Mouse (Mus musculus) G1E (cell line): ENCODE measurements at regions not wholly inside any gene's neighbourhood (a gene's known extent, or its start where the extent isn't known, plus 50 kb on each side); places are given as distances from the start of the nearest gene placed in this dataset.

Experiments
- ATAC-seq: 2 replicates; pipeline ENCODE4 v1.8.0; 2016; ENCODE audit warnings: mild to moderate bottlenecking; ENCODE audit not compliant: insufficient number of reproducible peaks, poor library complexity, low FRiP score, severe bottlenecking; ENCODE audit errors: extremely low read depth
- DNase-seq: peaks from one replicate; pipeline ENCODE4 v3.0.0; 2012; ENCODE audit warnings: low spot score
- H3K27me3 ChIP-seq: 2 replicates; pipeline ENCODE4 v1.6.1; 2012; ENCODE audit warnings: mild to moderate bottlenecking, low read length, inconsistent platforms; ENCODE audit not compliant: insufficient read depth
- H3K36me3 ChIP-seq: replicated peaks from 2 replicates; pipeline ENCODE3; 2012; ENCODE audit warnings: mild to moderate bottlenecking, inconsistent platforms
- H3K4me1 ChIP-seq: 2 replicates; pipeline ENCODE4 v1.6.1; 2012; ENCODE audit warnings: low read depth, low read length, inconsistent platforms, mixed read lengths; ENCODE audit not compliant: insufficient read depth
- H3K4me3 ChIP-seq: 2 replicates; pipeline ENCODE4 v1.5.1; 2012; ENCODE audit warnings: low read depth, mild to moderate bottlenecking, inconsistent platforms, low read length, moderate library complexity, mixed read lengths
- H3K9me3 ChIP-seq: replicated peaks from 2 replicates; pipeline ENCODE4 v1.6.1; 2012; ENCODE audit warnings: inconsistent platforms
- CTCF ChIP-seq: IDR thresholded peaks from 2 replicates; pipeline ENCODE4 v1.5.1; 2012; ENCODE audit warnings: low read depth, low read length, inconsistent platforms, mixed read lengths
- GATA1 ChIP-seq: IDR thresholded peaks from 2 replicates; pipeline ENCODE4 v1.6.1; 2012; ENCODE audit warnings: borderline replicate concordance, low read length, inconsistent platforms, mixed read lengths
- GATA2 ChIP-seq: IDR thresholded peaks from 2 replicates; pipeline ENCODE4 v1.6.1; 2012; ENCODE audit warnings: low read depth, low read length, inconsistent platforms, borderline replicate concordance
- POLR2AphosphoS5 ChIP-seq: IDR thresholded peaks from 2 replicates; pipeline ENCODE4 v1.6.1; 2012; ENCODE audit warnings: low read depth, low read length, inconsistent platforms; ENCODE audit not compliant: insufficient replicate concordance
- TAL1 ChIP-seq: conservative IDR thresholded peaks from 2 replicates; pipeline ENCODE4 v1.6.1; 2012; ENCODE audit warnings: low read depth, low read length, inconsistent platforms, mixed read lengths

DNA sequence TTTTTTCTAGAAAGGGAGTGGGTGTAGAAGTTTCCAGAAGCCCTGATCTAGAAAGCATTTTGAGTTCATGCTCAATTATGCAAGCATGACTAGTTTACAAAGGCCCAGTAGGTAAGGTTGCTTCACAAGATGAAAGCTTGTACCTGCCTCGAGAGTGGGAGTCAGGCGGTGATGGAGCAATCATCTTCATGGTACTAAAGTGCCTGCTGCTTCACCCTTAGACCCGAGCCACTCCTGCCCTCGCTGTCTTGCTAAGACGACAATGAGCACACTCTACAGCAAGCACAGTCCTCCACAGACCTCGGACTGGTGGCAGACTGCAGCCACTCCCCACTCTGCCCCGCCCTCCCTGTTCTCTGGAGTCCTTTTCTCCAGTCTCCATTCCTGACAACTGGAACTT, 308.3 kb downstream of the Etnk1 start:
- Histone ChIP-seq H3K4me1 (no peaks in the 10 kb centered on the region), H3K9me3 (peaks cover 39% of the 10 kb centered on the region), H3K4me3 (no peak overlapping the region), H3K27me3 (no peaks in the 10 kb centered on the region), H3K36me3 (no peaks in the 10 kb centered on the region)
- ATAC-seq (no peak), DNase-seq (no peak)
- no peak for TF ChIP-seq CTCF

DNA sequence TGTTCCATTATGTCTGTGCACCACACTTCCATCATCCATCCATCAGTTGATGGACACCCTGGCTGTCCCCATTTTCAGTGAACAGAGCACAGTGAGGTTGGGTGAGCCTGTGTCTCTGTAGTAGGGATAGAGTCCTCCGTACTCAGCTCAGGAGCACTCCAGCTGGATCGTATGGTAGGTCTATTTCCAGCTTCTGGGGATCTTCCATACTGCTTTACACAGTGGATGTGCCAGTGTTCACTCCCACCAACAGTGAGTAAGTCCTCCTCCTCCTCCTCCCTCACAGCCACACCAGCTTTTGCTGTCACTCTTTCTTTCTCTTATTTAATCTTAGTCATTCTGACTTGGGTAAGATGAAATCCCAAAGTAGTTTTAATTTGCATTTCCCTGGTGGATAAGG, 310.4 kb downstream of the Etnk1 start:
- Histone ChIP-seq H3K4me3 (no peak overlapping the region), H3K36me3 (no peaks in the 10 kb centered on the region), H3K27me3 (no peaks in the 10 kb centered on the region), H3K9me3 (peaks cover 51% of the 10 kb centered on the region), H3K4me1 (no peaks in the 10 kb centered on the region)
- DNase-seq, result no peak
- no peak for ATAC-seq
- TF ChIP-seq GATA1, result no peak
- TF ChIP-seq TAL1, result no peak
- no peak for TF ChIP-seq GATA2
- TF ChIP-seq POLR2AphosphoS5, result no peak
- TF ChIP-seq CTCF, result no peak

DNA sequence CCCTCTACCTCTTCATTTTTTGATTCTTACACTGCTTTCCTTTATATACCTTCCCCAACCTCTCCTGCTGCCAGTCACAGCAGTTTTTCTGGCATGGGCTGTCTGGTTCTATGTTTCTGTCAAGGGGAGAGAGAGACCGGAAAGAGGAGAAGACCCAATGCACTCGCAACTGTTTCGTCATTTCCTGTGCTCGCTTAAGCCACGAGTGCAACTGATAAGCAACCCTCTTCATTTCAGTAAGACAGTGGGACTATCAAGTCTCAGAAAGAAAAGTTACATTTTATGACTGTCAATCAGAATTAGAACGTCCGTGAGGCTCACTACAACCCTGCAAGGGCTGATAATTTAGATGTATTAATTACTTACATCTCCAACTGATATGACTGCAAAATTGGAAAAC, 312.2 kb downstream of the Etnk1 start:
- no peaks in the 10 kb centered on the region for H3K27me3 ChIP-seq
- TF ChIP-seq CTCF, result no peak
- H3K9me3 ChIP-seq, result peaks cover 54% of the 10 kb centered on the region
- H3K36me3 ChIP-seq, result no peaks in the 10 kb centered on the region
- DNase-seq (no peak), ATAC-seq (no peak)
- H3K4me3 ChIP-seq, result no peak overlapping the region
- H3K4me1 ChIP-seq, result no peaks in the 10 kb centered on the region

DNA sequence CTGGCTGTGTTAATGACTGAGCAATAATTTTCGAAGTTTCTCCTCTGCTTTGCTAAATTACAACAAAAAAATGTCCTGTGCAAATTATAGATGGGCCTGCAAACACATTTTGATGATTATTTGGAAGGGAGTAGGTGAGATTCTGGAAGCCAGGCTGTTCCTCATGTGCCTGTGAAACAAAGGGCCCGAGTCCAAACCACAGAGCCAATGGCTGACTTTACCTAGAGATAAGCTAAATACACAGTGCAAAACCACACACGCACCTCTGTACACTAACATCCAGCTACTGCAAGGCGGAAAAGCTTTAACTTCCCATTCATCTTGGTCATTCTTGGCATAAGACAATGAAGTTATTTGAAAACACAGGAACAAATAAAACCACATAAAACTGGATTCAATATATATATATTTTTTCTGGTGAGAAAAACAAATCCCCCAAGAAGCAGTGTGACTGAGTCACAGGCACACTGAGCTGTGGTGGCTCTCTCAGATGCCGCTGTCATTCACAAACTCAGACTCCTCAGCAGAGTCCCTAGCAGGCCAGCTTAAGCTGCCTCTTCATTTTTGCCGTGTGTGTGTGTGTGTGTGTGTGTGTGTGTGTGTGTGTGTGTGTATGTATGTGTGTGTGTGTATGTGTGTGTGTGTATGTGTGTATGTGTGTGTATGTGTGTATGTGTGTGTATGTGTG, 312.8 kb downstream of the Etnk1 start:
- Histone ChIP-seq H3K27me3 (no peaks in the 10 kb centered on the region), H3K9me3 (peaks cover 53% of the 10 kb centered on the region), H3K4me1 (no peaks in the 10 kb centered on the region), H3K36me3 (no peaks in the 10 kb centered on the region), H3K4me3 (no peak overlapping the region)
- DNase-seq (no peak), ATAC-seq (no peak)
- TF ChIP-seq TAL1 (no peak), GATA2 (no peak), POLR2AphosphoS5 (no peak), CTCF (no peak), GATA1 (no peak)

DNA sequence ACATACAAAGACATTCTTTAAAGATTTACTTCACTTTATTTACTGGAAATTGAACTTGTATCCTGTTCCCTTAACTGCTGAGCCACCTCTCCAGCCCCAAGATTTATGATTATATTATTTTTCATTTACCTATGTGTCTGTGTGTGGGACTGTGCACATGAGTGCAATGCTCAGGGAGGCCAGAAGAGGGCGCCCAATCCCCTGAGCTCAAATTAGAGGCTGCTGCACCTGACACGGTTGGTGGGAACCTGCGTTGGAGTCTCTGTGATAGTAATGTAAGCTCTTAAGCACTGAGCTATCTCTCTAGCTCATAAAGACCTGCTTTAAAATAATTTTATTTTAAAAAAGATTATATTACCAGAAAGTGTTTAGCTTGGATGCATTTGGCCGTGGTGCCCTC, 315.3 kb downstream of the Etnk1 start:
- DNase-seq, result no peak

DNA sequence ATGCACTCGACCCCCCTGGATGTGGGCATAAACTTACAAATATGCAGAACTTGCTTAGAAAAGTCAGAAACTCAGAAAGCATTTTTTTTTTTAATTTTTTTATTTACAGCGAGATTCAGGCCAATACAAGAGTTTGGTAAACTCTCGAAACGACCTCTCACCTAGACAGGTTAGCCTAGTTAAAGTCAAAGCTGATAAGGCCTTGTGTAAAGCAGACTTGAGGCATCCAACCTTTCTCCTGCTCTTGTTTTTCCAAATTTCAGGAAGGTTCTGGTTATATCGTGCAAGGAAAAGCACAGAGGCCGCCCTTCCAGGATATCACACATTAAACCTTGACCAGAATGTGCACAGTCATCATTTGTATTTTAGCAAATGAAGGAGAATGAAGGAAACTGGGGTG, 315.8 kb downstream of the Etnk1 start:
- Histone ChIP-seq H3K4me1 (no peaks in the 10 kb centered on the region), H3K36me3 (no peaks in the 10 kb centered on the region), H3K4me3 (no peak overlapping the region), H3K27me3 (no peaks in the 10 kb centered on the region), H3K9me3 (peaks cover 53% of the 10 kb centered on the region)
- TF ChIP-seq POLR2AphosphoS5, result no peak
- TF ChIP-seq GATA1, result no peak
- TF ChIP-seq CTCF, result no peak
- DNase-seq, result no peak
- no peak for ATAC-seq

More for the DNA sequence above, 315.3 kb downstream of the Etnk1 start:
- no peak for TF ChIP-seq GATA1
- no peak for TF ChIP-seq GATA2
- TF ChIP-seq TAL1, result no peak
- no peak for TF ChIP-seq CTCF
- TF ChIP-seq POLR2AphosphoS5, result no peak
- ATAC-seq, result no peak
- Histone ChIP-seq H3K4me1 (no peaks in the 10 kb centered on the region), H3K9me3 (peaks cover 57% of the 10 kb centered on the region), H3K36me3 (no peaks in the 10 kb centered on the region), H3K4me3 (no peak overlapping the region), H3K27me3 (no peaks in the 10 kb centered on the region)

DNA sequence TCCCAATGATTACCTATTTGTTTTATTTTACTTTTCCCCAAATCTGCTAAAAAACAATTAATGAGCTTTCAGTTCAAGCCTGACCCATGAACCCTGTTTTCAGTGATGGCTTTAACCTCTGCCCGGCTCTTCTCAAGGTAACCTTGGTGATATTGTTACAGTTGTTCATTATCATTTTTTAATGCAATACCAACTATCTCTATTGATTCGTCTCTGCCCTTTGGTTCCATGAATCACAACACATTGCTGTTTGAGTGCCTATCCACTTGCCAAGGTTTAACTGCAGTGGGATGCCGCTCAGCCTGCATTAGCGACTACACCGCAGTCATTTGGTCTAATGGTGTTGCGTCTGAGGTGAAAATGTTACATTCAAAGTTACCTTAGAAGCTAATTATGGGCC, 317.9 kb downstream of the Etnk1 start:
- Histone ChIP-seq H3K9me3 (peaks cover 66% of the 10 kb centered on the region), H3K4me3 (no peak overlapping the region), H3K27me3 (no peaks in the 10 kb centered on the region), H3K4me1 (no peaks in the 10 kb centered on the region), H3K36me3 (no peaks in the 10 kb centered on the region)
- DNase-seq (no peak), ATAC-seq (no peak)
- TF ChIP-seq POLR2AphosphoS5 (no peak), GATA2 (no peak), TAL1 (no peak), GATA1 (no peak), CTCF (no peak)
